Mouse (Mus musculus) pancreas, adult 10 weeks (tissue): ENCODE results near the gene Gm3252. TPM values are rescaled to one million over a fixed set of nuclear protein-coding genes. Genes with fewer than 3 reads are reported as not detected.

Experiments used
- polyA plus RNA-seq: library from polyadenylated mRNA; stranded (reverse); fragments of 350-450 nt; fragmentation: Illumina TruSeq; extraction: RNeasy Lipid Tissue Mini Kit (QIAGEN cat#74804); gene quantifications from one replicate; pipeline ENCODE4 v1.2.3, GENCODE M21; 2015; ENCODE audit warnings: low read depth, low replicate concordance; ENCODE audit not compliant: insufficient read depth

The Gm3252 gene
- not detected for polyA plus RNA-seq

GRCm38 (mm10) chr14:4726038-4726880 lies at the start of gene Gm3252:
Gene Gm3252, plus strand, starts transcription at chr14:4726775.

GRCm38 (mm10) chr14:4708938-4709337 lies 17.6 kb upstream of the Gm3252 start, which contains the start of gene Gm7876:
Gene Gm7876, plus strand, starts transcription at chr14:4709238.

GRCm38 (mm10) chr14:4776037-4776436 lies 49.5 kb downstream of the Gm3252 start, which contains the start of gene Gm9602:
Gene Gm9602, plus strand, starts transcription at chr14:4776337.

Other genes starting within 250 kb of the Gm3252 start
- gene Gm3182, start 245.0 kb upstream of the Gm3252 start, polyA plus RNA-seq = not detected
- gene Gm3047, start 171.4 kb upstream of the Gm3252 start, polyA plus RNA-seq = not detected
- gene Gm8159, start 94.4 kb upstream of the Gm3252 start, polyA plus RNA-seq = not detected
- gene Gm3239, start 62.6 kb upstream of the Gm3252 start, polyA plus RNA-seq = not detected
- not detected for gene Gm7876, start 17.5 kb upstream of the Gm3252 start, polyA plus RNA-seq
- not detected for gene Gm9602, start 49.6 kb downstream of the Gm3252 start, polyA plus RNA-seq
- not detected for gene Gm3269, start 111.3 kb downstream of the Gm3252 start, polyA plus RNA-seq
- gene Gm3264, start 128.8 kb downstream of the Gm3252 start, polyA plus RNA-seq = not detected
- not detected for gene Gm3278, start 165.6 kb downstream of the Gm3252 start, polyA plus RNA-seq